Mouse (Mus musculus): ENCODE measurements around the gene Akap9. TPM values are rescaled to one million over a fixed set of nuclear protein-coding genes. Genes with fewer than 3 reads are reported as not detected.
A peak's percentile ranks its signal among the peaks of the same experiment; 100 is the strongest.
"Not testable (repeated sequence)": the region's sequence is repeated elsewhere in the genome, so short reads cannot be mapped to it uniquely, and the experiment has no call there.

The Akap9 gene
- total RNA-seq, 2 experiments from 2014 or later: 57.2 to 62.5 TPM

DNA sequence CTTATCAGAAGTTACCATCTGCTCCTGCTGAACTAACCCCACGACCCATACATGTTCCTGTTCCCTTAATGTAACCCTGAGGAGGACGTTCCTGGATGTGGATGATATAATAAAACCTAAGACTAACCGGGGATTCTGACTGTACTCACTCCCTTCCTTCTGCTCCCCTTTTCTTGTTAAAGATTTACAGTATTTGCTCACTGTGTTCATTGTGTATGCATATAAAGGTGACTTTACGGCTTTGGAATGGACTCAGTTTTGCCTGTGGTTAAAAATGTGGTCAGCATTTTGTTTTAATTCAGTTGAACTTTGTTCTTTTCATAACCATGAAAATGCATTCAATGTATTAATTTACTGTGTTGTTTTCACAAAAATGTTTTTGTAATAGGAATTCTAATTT, 104.0 kb downstream of the Akap9 start:
- no peak for DNase-seq (ENCODE audit: extremely low spot score in 1 of 2, low spot score in 1 of 2)

GRCm38 (mm10) chr5:4036686-4037085, 108.8 kb downstream of the Akap9 start:
- DNase-seq (ENCODE audit: extremely low spot score in 1 of 2, low spot score in 1 of 2): no peak

DNA sequence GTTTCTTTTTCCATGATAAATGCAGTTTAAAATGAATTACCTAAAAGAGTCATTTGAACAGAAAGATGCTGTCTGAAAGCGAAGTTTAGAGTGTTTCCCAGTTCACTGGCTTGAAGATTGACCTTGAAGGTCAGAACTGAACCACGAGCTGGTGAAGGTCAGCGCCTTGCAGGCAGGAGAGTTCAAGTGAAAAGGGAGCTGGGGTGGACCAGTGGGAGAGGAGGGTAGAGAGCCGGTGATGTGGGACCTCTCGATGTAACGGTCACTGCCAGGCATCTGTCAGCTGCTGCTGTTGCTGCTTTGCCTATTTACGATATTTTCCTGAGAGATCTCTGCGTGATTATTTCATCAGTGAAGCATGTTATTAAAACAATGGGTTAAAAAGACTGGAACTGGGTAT, 111.5 kb downstream of the Akap9 start:
- no peak for DNase-seq (ENCODE audit: extremely low spot score in 1 of 2, low spot score in 1 of 2)

- DNase-seq (ENCODE audit: extremely low spot score in 1 of 2, low spot score in 1 of 2): no peak
Observed at GRCm38 (mm10) chr5:4040372-4040771, 112.5 kb downstream of the Akap9 start.

DNA sequence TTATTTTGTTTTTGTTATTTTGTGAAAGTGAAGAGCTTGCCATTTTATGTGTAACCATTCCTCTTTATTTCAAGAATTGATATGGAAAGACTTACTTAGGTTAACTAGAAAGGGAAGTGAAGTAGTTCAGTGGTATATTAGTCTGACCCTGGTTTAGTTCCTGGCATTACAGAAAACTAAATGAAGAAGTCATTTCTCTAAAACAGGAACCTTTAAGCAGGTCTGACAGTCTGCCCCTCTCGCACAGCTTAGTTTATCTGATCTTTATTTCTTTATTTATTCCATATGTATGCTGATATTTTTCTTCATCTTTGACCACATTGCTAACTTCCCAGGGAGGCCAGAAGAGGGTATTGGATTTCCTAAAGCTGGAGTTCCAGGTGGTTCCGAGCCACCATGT, 113.1 kb downstream of the Akap9 start:
- no peak for DNase-seq (ENCODE audit: extremely low spot score in 1 of 2, low spot score in 1 of 2)

- DNase-seq (ENCODE audit: extremely low spot score in 1 of 2, low spot score in 1 of 2): no peak
Observed at GRCm38 (mm10) chr5:4060313-4060712, 132.5 kb downstream of the Akap9 start.

DNA sequence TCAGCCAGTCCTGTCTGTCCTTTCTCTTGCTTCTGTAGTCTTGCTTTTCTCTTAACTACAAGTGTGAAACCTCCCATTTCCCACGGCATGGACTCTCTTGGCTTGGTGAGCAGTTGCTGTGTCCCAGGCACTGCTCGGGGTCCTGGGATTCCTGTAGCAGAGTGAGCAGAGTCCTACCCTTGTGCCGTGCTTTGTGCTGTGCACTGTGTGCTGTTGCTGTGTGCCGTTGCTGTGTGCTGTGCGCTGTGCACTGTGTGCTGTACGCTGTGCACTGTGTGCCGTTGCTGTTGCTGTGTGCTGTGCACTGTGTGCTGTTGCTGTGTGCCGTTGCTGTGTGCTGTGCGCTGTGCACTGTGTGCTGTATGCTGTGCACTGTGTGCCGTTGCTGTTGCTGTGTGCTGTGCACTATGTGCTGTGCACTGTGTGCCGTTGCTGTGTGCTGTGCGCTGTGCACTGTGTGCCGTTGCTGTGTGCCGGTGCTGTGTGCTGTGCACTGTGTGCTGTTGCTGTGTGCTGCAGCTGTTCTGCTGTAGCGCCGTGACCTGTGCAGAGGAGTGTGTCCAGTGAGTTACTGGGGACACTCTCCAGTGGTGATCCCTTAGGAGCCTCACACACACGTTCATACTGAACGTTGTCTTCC, 138.7 kb downstream of the Akap9 start:
- DNase-seq (ENCODE audit: extremely low spot score in 1 of 2, low spot score in 1 of 2): no peak

- DNase-seq (ENCODE audit: extremely low spot score in 1 of 2, low spot score in 1 of 2): no peak
Observed at GRCm38 (mm10) chr5:4067203-4067602, 139.3 kb downstream of the Akap9 start.

- DNase-seq (ENCODE audit: extremely low spot score in 1 of 2, low spot score in 1 of 2): no peak
Observed at GRCm38 (mm10) chr5:4079086-4079485, 151.2 kb downstream of the Akap9 start.

GRCm38 (mm10) chr5:4080861-4081260, 153.0 kb downstream of the Akap9 start:
- no peak for DNase-seq (ENCODE audit: extremely low spot score in 1 of 2, low spot score in 1 of 2)

- no peak for DNase-seq (ENCODE audit: extremely low spot score in 1 of 2, low spot score in 1 of 2)
Observed at GRCm38 (mm10) chr5:4081513-4081912, 153.7 kb downstream of the Akap9 start.

- no peak for DNase-seq (ENCODE audit: extremely low spot score in 1 of 2, low spot score in 1 of 2)
Observed at GRCm38 (mm10) chr5:4084948-4085347, 157.1 kb downstream of the Akap9 start.

DNA sequence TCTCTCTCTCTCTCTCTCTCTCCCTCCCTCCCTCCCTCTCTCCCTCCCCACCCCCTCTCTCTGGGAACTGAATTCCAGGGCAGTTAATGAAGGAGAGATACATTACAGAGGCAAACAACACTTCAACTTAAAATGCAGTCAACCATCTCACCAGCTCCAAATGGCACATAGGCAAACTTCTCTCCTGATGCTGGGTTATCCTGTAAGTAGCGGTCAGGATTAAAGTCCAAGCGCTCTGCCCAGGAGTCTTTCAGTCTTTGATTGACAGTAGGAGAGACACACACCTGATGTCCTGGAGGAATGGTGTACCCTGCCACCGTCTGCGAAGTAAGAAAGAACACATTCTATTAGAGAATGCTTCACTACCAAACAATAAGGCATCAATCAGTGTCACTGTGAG, 158.5 kb downstream of the Akap9 start:
- DNase-seq (ENCODE audit: extremely low spot score in 1 of 2, low spot score in 1 of 2): no peak

DNA sequence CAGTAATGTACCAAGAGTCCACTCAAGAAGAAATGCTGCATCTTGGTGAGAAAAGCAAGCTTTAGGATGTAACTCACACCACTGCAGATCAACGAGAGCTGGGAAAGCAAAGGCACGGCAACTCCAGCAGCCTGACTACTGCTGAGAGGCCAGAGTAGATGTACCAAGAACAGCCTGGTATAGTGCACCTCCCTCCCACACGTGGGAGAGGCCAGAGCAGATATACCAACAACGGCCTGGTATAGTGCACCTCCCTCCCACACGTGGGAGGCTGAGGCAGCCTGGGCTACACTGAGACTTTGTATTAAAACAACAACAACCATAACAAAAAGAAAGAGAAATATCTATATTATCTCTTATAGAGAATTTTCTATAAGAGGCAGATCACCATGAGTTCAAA, 160.3 kb downstream of the Akap9 start:
- DNase-seq (ENCODE audit: extremely low spot score in 1 of 2, low spot score in 1 of 2): no peak

- no peak for DNase-seq (ENCODE audit: extremely low spot score in 1 of 2, low spot score in 1 of 2)
Observed at GRCm38 (mm10) chr5:4094471-4094870, 166.6 kb downstream of the Akap9 start.

DNA sequence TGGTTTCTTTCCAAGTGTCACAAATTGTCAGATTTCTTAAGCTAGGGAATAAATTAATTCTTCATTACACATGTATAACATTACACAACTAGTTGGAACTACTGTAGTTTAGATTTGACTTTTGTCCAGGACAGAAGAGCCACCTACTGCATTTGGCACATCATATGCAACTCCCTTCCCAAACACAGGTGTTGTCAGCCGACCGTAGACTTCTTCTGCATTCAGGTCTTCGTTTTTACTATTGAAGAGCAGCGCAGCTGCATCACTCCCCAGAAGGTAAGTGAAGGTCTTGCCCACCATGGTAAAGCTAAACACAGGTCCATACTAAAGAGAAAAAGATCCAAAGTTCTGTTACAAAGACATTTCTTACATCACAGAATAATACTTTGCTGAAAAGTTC, 173.2 kb downstream of the Akap9 start:
- no peak for DNase-seq (ENCODE audit: extremely low spot score in 1 of 2, low spot score in 1 of 2)

GRCm38 (mm10) chr5:4101770-4102169, 173.9 kb downstream of the Akap9 start:
- DNase-seq (ENCODE audit: extremely low spot score in 1 of 2, low spot score in 1 of 2): no peak

DNA sequence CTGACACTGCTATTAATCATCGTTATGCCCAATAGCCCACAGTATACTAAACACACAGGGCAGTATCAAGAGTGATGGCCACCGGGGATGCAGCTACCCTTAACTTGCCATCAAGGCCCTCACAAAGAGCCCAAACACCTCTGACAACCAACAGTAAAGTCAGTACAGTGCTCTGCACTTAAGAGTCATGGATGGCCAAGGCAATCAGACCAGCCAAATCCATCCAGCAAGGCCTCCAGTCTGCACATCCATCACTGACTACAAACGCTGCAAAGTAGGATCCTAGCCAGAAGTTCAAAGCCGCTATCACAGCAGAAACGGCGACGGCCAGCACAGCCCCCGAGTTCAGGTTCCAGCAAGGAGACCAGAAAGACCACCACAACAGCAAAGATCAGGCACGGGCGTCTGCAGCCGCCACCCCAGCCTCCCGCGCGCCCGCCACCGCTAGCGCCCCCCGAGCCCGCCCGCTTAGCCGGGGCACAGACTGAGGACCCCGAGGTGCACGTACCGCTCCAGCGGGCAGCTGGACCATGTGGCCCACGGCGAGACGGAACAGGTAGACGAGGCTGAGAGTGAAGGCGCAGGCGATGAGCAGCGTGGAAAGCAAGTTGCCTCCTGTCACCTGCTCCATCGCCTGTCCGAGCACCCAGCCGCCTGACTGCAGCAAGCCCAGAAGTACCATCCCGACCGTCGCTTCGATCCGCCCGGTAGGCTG, 175.9 kb downstream of the Akap9 start:
- DNase-seq (ENCODE audit: extremely low spot score in 1 of 2, low spot score in 1 of 2): peak in 1 of 2 experiments; percentile 16

DNA sequence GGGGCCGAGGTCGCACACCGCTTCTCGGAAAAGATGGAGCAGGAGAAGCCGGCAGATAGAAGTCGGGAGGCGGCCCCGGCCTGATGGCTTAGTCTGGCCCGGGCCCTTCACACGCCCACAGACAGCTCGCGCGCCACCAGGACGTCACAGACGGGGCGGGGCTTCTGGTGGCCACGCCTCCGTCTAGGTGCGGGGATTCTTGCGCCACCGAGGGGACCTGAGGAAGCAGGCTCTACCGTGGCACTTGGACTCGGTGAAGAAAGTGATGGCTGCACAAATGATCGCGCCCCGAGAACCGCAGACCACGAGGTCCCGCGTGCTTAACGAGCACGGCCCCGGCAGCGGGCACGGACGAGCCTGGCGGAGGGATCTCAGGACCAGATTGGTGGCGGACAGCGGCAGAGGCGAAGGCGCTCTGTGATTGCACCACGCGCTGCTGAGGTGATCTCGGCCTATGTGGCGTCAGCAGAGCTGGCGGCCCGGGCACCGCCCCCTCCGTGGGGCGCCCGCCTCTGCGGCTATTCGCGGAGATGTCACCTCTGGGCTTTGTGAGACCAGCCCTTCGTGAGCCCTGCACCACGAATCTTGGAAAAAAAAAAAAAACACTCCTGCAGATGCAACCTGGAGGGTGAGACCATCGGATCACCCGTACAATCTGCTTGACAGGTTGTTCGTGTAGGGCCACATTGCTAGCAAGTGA, 176.6 kb downstream of the Akap9 start, which contains the start of gene Cyp51:
Cyp51 (minus strand) TSS at position 406 of the 700 bp plus-strand sequence.
- peak; percentile 86 to 91 for DNase-seq (ENCODE audit: extremely low spot score in 1 of 2, low spot score in 1 of 2)

DNA sequence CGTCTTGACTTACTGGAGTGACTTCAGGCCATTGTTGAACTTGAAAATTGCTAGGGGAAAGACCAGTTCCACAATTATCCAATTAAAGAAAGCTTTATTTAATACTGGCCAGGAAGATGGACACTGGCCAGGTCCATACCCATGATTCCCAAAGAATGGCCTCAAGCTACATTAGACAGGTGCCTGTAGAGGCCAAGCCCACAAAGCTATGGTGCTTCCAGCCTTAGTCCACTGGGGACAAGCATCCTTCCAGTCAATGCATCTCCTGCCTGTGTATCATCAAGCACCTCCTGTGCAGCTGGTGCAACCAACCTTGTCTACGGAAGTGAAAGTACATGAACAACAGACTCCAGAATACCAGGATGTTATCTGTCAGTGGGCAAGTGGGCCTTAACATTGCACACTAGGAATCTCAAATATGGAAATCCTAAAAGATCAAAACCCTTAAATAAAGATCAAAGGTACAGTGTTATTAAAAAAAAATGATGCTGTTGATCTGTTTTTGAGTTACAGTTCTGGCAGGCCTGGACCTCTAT, 177.9 kb downstream of the Akap9 start:
- no peak for DNase-seq (ENCODE audit: extremely low spot score in 1 of 2, low spot score in 1 of 2)

DNA sequence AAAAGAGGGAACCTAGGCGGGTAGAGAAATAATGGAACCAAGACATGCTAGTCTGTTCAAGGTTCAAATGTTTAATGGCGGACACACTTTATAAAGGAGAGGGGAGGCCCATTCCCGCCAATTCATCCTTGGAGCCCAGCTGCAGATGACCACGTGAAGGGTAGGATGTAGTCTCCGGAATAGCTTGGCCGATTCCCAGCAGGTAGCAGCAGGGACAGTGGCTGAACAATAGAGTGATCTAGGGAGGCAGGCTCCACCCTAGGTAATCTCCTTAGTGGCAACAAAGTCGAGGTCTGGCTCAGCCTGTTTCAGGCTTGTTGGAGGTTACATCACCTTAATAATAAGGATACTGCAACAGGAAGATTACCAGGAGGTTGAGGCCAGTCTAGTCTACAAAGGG, 179.2 kb downstream of the Akap9 start:
- not testable (repeated sequence) for DNase-seq (ENCODE audit: extremely low spot score in 1 of 2, low spot score in 1 of 2)

Measured in layer of hippocampus, postnatal 25 days (tissue).